Mouse (Mus musculus) G1E (cell line): Measurements from ENCODE around the gene Cat.

ENCODE experiments used
- CTCF ChIP-seq: IDR thresholded peaks from 2 replicates; pipeline ENCODE4 v1.5.1; 2012; ENCODE audit warnings: low read depth, low read length, inconsistent platforms, mixed read lengths
- GATA1 ChIP-seq: IDR thresholded peaks from 2 replicates; pipeline ENCODE4 v1.6.1; 2012; ENCODE audit warnings: borderline replicate concordance, low read length, inconsistent platforms, mixed read lengths
- GATA2 ChIP-seq: IDR thresholded peaks from 2 replicates; pipeline ENCODE4 v1.6.1; 2012; ENCODE audit warnings: low read depth, low read length, inconsistent platforms, borderline replicate concordance

DNA sequence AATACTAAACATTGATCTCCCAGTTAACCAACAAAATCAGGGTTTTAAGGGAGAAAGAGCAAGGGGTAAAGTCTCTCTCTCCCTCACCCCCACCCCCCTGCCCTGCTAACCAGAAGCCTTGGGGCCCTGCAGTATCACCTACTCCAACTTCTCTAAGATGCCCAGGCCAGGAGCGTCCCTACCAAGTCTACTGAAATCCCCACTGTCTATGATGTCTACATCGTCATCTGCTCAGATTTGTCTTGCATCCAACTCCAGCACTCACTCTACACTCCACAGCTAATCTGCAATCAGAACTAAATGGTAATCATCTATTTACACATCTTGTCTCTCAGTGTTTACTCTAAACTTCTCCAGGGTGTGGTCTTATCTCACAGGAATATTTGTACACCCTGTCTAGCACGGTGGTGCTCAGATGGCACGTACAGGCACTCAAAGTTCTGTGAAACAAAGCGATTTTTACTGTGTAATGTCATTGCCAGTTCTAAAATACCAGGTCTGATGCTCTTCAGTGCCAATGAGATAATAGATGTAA, 907 bp downstream of the Cat start:
- no peak for TF ChIP-seq CTCF
- TF ChIP-seq GATA2, result no peak
- no peak for TF ChIP-seq GATA1
